Comparison of ENCODE assay signal across 9 mouse cellular contexts in the genomic region with DNA sequence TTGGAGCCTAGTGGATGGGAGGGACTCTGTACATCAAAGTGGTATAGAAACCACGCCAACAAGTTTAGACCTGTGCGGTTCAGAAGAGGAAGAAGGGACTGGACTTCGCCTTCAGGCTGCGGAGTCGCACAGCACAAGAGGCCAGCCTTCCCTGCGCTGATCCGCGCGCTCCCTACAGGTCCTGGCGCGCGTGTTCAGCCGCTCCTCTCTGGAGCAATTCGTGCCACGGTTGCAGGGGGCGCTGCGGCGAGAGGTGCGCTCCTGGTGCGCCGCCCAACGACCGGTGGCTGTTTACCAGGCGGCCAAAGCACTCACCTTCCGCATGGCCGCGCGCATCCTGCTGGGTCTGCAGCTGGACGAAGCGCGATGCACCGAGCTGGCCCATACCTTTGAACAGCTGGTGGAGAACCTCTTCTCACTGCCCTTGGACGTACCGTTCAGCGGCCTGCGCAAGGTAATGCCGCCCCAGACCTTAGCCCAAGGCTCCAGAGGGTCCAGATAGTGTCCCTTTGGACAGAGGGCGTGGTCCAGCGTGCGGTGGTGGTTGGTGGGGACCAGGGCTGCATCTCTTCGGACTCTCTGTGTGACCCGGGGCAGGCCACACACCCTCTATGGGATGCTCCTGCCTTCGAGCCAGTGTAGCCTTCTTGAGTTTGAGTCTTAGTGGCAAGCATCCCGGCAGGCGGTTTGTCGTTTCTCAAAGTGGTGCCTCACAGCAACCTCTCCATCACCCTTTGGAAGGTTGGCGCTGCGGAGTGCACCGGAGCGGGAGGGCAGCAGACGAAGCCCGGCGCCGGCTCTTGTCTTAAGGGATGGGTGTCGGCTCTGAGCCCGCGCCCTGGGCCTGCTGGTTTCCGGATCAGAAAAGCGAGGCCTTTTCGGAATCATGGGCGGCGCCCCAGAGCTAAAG. TPM values are rescaled to one million over a fixed set of nuclear protein-coding genes. Genes with fewer than 3 reads are reported as not detected.
DNase-seq lines count a peak whose midpoint lies in the region; ATAC-seq lines count a peak whose summit lies in the region.
"Had no signal": no experiment of that assay in that cellular context is flagged by ENCODE, and none has a peak within 500 bp of the region (broad histone marks: within the 10 kb centered on the region; RNA-seq: fewer than 3 reads in every experiment).

No protein-coding gene starts in this region.

- peaks cover 100% of the 10 kb centered on the region for H3K27me3 ChIP-seq in forebrain, embryonic 10.5 days (ENCODE audit: poor library complexity, severe bottlenecking)
- peaks cover 97% of the 10 kb centered on the region for H3K27me3 ChIP-seq in forebrain, embryonic 15.5 days
- peaks cover 97% of the 10 kb centered on the region for H3K27me3 ChIP-seq in midbrain, embryonic 11.5 days (ENCODE audit: control insufficient read depth, insufficient read depth, low read length)
- peaks cover 91% of the 10 kb centered on the region for H3K27me3 ChIP-seq in midbrain, embryonic 14.5 days (ENCODE audit: control insufficient read depth, insufficient read depth, low read length)
- peaks cover 96% of the 10 kb centered on the region for H3K27me3 ChIP-seq in limb, embryonic 15.5 days

- ATAC-seq in forebrain, embryonic 15.5 days (replicated peaks) = no peak
- 0 out of 2 replicates have a peak, but pooled peaks have one; percentile 22 for ATAC-seq in midbrain, embryonic 11.5 days (ENCODE audit: low FRiP score)
- ATAC-seq in midbrain, embryonic 14.5 days (ENCODE audit: low FRiP score, low TSS enrichment) = no peak
- no peak for ATAC-seq in limb, embryonic 15.5 days (ENCODE audit: insufficient number of reproducible peaks, low FRiP score, low TSS enrichment, low read depth)

- H3K9ac ChIP-seq in forebrain, embryonic 15.5 days (replicated peaks) = no peak overlapping the region
- no peak overlapping the region for H3K9ac ChIP-seq in midbrain, embryonic 11.5 days (ENCODE audit: low read length)
- no peak overlapping the region for H3K9ac ChIP-seq in midbrain, embryonic 14.5 days (replicated peaks; ENCODE audit: low read length)
- no peak overlapping the region for H3K9ac ChIP-seq in limb, embryonic 15.5 days

- no peaks in the 10 kb centered on the region for H3K9me3 ChIP-seq in forebrain, embryonic 10.5 days
- H3K9me3 ChIP-seq in forebrain, embryonic 15.5 days = no peaks in the 10 kb centered on the region
- no peaks in the 10 kb centered on the region for H3K9me3 ChIP-seq in midbrain, embryonic 11.5 days (ENCODE audit: control insufficient read depth, low read length)
- no peaks in the 10 kb centered on the region for H3K9me3 ChIP-seq in midbrain, embryonic 14.5 days (ENCODE audit: control insufficient read depth, low read length)
- H3K9me3 ChIP-seq in limb, embryonic 15.5 days = no peaks in the 10 kb centered on the region

- peak; percentile 49 for DNase-seq in forebrain, embryonic 10.5 days (ENCODE audit: extremely low spot score, low spot score)
- DNase-seq in midbrain, embryonic 11.5 days (ENCODE audit: low spot score, missing footprints) = peak; percentile 92
- no peak for DNase-seq in midbrain, embryonic 14.5 days
- peak; percentile 50 for DNase-seq in testis, postnatal 14 days (ENCODE audit: low spot score)
- no peak for DNase-seq in gastrocnemius, postnatal 4 days (ENCODE audit: low spot score in 2 of 2)
- no peak for DNase-seq in kidney, adult 11 months

- no peaks in the 10 kb centered on the region for H3K36me3 ChIP-seq in forebrain, embryonic 10.5 days (replicated peaks)
- no peaks in the 10 kb centered on the region for H3K36me3 ChIP-seq in forebrain, embryonic 15.5 days
- no peaks in the 10 kb centered on the region for H3K36me3 ChIP-seq in midbrain, embryonic 11.5 days (ENCODE audit: control insufficient read depth, insufficient read depth, low read length)
- H3K36me3 ChIP-seq in midbrain, embryonic 14.5 days (ENCODE audit: control insufficient read depth, insufficient read depth, low read length) = no peaks in the 10 kb centered on the region
- H3K36me3 ChIP-seq in limb, embryonic 15.5 days = no peaks in the 10 kb centered on the region

- peaks cover 45% of the 10 kb centered on the region for H3K4me1 ChIP-seq in forebrain, embryonic 10.5 days
- peaks cover 25% of the 10 kb centered on the region for H3K4me1 ChIP-seq in forebrain, embryonic 15.5 days
- no peaks in the 10 kb centered on the region for H3K4me1 ChIP-seq in midbrain, embryonic 11.5 days (ENCODE audit: control insufficient read depth, insufficient read depth, low read length)
- H3K4me1 ChIP-seq in midbrain, embryonic 14.5 days (ENCODE audit: control insufficient read depth, insufficient read depth, low read length) = no peaks in the 10 kb centered on the region
- peaks cover 25% of the 10 kb centered on the region for H3K4me1 ChIP-seq in limb, embryonic 15.5 days

- peak overlapping the region; percentile 27 for H3K4me3 ChIP-seq in forebrain, embryonic 10.5 days
- H3K4me3 ChIP-seq in forebrain, embryonic 15.5 days = no peak overlapping the region
- no peak overlapping the region for H3K4me3 ChIP-seq in midbrain, embryonic 11.5 days (ENCODE audit: low read depth, low read length)
- H3K4me3 ChIP-seq in midbrain, embryonic 14.5 days (replicated peaks; ENCODE audit: low read depth, low read length) = no peak overlapping the region
- peak overlapping the region; percentile 14; the same call in 1 of the 2 replicates for H3K4me3 ChIP-seq in limb, embryonic 15.5 days
- H3K4me3 ChIP-seq: left cerebral cortex, adult 2 months had no signal

- WGBS in forebrain, embryonic 10.5 days = 2% methylated on average over 62 of the region's 62 CpGs
- 2% methylated on average over 62 of the region's 62 CpGs for WGBS in forebrain, embryonic 15.5 days
- 4% methylated on average over 62 of the region's 62 CpGs for WGBS in midbrain, embryonic 11.5 days
- WGBS in midbrain, embryonic 14.5 days = 3% methylated on average over 62 of the region's 62 CpGs
- 3% methylated on average over 62 of the region's 62 CpGs for WGBS in limb, embryonic 15.5 days

- H3K27ac ChIP-seq in forebrain, embryonic 10.5 days = no peak overlapping the region
- no peak overlapping the region for H3K27ac ChIP-seq in forebrain, embryonic 15.5 days (replicated peaks)
- no peak overlapping the region for H3K27ac ChIP-seq in midbrain, embryonic 11.5 days (ENCODE audit: low read depth, low read length)
- H3K27ac ChIP-seq in midbrain, embryonic 14.5 days (replicated peaks; ENCODE audit: low read depth, low read length) = no peak overlapping the region
- H3K27ac ChIP-seq in limb, embryonic 15.5 days = no peak overlapping the region
- H3K27ac ChIP-seq: left cerebral cortex, adult 2 months had no signal

- H3K4me2 ChIP-seq in forebrain, embryonic 15.5 days (replicated peaks) = no peak overlapping the region
- H3K4me2 ChIP-seq in midbrain, embryonic 11.5 days = no peak overlapping the region
- no peak overlapping the region for H3K4me2 ChIP-seq in midbrain, embryonic 14.5 days (ENCODE audit: low read length)
- peak overlapping the region; percentile 36 for H3K4me2 ChIP-seq in limb, embryonic 15.5 days

RNA-seq across cellular contexts. Expression of a gene that starts 1.8 kb away (rescaled TPM):
- 0.20 and 0.31 TPM in 2 replicates for polyA plus RNA-seq in forebrain, embryonic 10.5 days (2016; fragmentation: Nextera tagmentation; extraction: Ambion mirVana)
- not detected in 2 replicates for polyA plus RNA-seq in forebrain, embryonic 15.5 days (2015; fragmentation: Nextera tagmentation; extraction: Ambion mirVana)
- not detected in 2 replicates for polyA plus RNA-seq in midbrain, embryonic 11.5 days (2014; fragmentation: Nextera tagmentation; extraction: Ambion mirVana)
- polyA plus RNA-seq in midbrain, embryonic 14.5 days (2014; fragmentation: Nextera tagmentation; extraction: Ambion mirVana) = not detected in 2 replicates
- polyA plus RNA-seq in limb, embryonic 15.5 days (2015; fragmentation: Nextera tagmentation; extraction: Ambion mirVana) = not detected in 2 replicates
- under 1 TPM; 0.25 to 0.26 TPM for total RNA-seq in gastrocnemius, postnatal 4 days (2021)

RNA-seq across cellular contexts. Expression of a gene that starts 10.4 kb away (rescaled TPM):
- 8.3 and 9.8 TPM in 2 replicates for polyA plus RNA-seq in forebrain, embryonic 10.5 days (2016; fragmentation: Nextera tagmentation; extraction: Ambion mirVana)
- polyA plus RNA-seq in forebrain, embryonic 15.5 days (2015; fragmentation: Nextera tagmentation; extraction: Ambion mirVana) = not detected in 2 replicates
- 0.92 and 1.0 TPM in 2 replicates for polyA plus RNA-seq in midbrain, embryonic 11.5 days (2014; fragmentation: Nextera tagmentation; extraction: Ambion mirVana)
- not detected in 2 replicates for polyA plus RNA-seq in midbrain, embryonic 14.5 days (2014; fragmentation: Nextera tagmentation; extraction: Ambion mirVana)
- polyA plus RNA-seq in limb, embryonic 15.5 days (2015; fragmentation: Nextera tagmentation; extraction: Ambion mirVana) = 1.7 and 1.8 TPM in 2 replicates
- under 1 TPM; 0.18 to 0.54 TPM for total RNA-seq in gastrocnemius, postnatal 4 days (2021)

Comparison
In these comparisons a context has a peak if more than half of its experiments do, and no peak if none do; other contexts are left out.
1. DNase-seq: peak in forebrain, embryonic 10.5 days (single experiment), midbrain, embryonic 11.5 days (single experiment) and testis, postnatal 14 days (single experiment); none in midbrain, embryonic 14.5 days (single experiment), gastrocnemius, postnatal 4 days (0 of 2) and kidney, adult 11 months (single experiment).
2. H3K4me3 ChIP-seq: peak in forebrain, embryonic 10.5 days (single experiment) and limb, embryonic 15.5 days (single experiment); none in forebrain, embryonic 15.5 days (single experiment), midbrain, embryonic 11.5 days (single experiment) and midbrain, embryonic 14.5 days (single experiment).